Mouse (Mus musculus) CD4-positive, CD25-positive, alpha-beta regulatory T cell, adult 9 weeks (primary cell): Measurements from ENCODE around the gene Dynlt1f. TPM values are rescaled to one million over a fixed set of nuclear protein-coding genes. Genes with fewer than 3 reads are reported as not detected.

Source experiments
- polyA plus RNA-seq: library from polyadenylated mRNA; unstranded; fragments of 100-300 nt; shearing (Covaris generic); gene quantifications from one replicate; pipeline ENCODE4 v1.2.1, GENCODE M21; 2017

Dynlt1f gene
- 76.0 TPM for polyA plus RNA-seq

DNA sequence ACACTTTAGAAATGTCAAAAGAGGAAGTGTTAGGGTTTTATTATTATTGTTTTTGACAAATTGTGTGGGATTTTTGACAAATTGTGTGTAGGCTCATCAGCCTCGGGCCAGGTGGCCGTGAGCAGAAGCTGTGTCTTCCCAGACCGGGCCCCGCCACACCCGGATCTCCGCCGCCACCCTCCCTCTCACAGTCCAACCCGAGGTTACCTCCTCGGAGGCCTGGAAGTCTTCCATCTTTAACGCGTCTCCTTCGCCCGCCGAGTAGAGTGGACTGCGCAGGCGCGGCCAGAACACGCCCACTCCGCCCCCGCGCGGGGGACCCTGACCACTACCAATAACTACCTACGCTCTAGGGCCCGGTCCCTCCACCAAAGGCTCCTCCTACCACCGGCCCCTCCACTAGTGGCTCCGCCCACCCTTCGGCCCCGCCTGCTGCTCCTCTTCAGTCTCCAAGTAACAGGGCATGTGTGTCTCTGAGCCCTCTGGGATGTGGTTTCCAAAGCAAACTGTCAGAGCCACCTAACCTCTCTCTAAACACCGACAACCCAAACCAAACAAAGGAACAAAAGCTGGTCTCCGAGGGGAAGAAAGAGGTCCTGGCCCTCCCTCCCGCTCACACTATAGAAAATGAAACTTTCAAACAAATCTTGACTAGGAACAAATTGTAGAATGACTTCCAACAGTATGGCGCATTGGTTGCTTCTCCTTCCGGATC is at the start of gene Dynlt1f:
Gene Dynlt1f, minus strand, starts transcription at position 334 of the 715 bp plus-strand sequence.

DNA sequence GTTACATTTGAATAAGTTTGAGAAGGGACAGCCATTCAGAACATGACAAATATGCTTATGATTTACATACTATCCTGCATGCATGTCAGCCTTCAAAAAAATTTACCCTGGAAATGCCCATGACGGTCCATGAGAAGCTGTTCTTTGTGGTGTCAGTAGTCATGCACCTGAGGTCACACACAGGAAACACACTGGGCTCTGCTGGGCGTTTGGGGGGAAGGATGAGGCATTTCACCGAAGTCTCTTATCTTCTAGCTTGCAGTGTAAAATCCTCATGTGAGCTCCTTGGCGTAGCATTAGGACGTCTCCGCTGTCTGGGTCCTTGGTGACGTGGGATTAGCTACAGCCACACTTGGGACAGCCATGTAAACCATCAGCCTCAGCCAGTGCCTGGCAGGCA is 3.1 kb upstream of the Dynlt1f start, which contains the start of gene Sytl3:
Gene Sytl3, plus strand, starts transcription at position 293 of the 400 bp plus-strand sequence.

DNA sequence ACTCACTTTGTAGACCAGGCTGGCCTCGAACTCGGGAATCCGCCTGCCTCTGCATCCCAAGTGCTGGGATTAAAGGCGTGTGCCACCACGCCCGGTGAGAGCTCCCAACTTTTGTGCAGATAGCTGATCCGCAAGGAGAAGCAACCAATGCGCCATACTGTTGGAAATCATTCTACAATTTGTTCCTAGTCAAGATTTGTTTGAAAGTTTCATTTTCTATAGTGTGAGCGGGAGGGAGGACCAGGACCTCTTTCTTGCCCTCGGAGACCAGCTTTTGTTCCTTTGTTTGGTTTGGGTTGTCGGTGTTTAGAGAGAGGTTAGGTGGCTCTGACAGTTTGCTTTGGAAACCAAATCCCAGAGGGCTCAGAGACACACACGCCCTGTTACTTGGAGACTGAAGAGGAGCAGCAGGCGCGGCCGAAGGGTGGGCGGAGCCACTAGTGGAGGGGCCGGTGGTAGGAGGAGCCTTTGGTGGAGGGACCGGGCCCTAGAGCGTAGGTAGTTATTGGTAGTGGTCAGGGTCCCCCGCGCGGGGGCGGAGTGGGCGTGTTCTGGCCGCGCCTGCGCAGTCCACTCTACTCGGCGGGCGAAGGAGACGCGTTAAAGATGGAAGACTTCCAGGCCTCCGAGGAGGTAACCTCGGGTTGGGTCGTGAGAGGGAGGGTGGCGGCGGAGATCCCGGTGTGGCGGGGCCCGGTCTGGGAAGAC is 54.3 kb downstream of the Dynlt1f start, which contains the start of gene Dynlt1c:
Gene Dynlt1c, plus strand, starts transcription at position 468 of the 708 bp plus-strand sequence.

Other genes with a start within 250 kb of the Dynlt1f start
- 161 TPM for gene Dynlt1b, start 225.8 kb downstream of the Dynlt1f start, polyA plus RNA-seq
- 50.6 TPM for gene Dynlt1c, start 54.2 kb downstream of the Dynlt1f start, polyA plus RNA-seq
- gene Sytl3, start 3.2 kb upstream of the Dynlt1f start, polyA plus RNA-seq, result 3.9 TPM
- gene Ezr, start 126.9 kb upstream of the Dynlt1f start, polyA plus RNA-seq, result 404 TPM